Mouse (Mus musculus) neural tube, embryonic 15.5 days (tissue): ENCODE measurements at regions not wholly inside any gene's neighbourhood (a gene's known extent, or its start where the extent isn't known, plus 50 kb on each side); places are given as distances from the start of the nearest gene placed in this dataset.

Experiments
- ATAC-seq: fragments of 200-750 bp; cut with Nextera tagmentation; 2 replicates; pipeline ENCODE4 v1.8.0; 2017; ENCODE audit warnings: mild to moderate bottlenecking, moderate TSS enrichment, moderate library complexity; ENCODE audit not compliant: low FRiP score
- H3K27ac ChIP-seq: fragments of 300-500 bp; sonication (generic); replicated peaks from 2 replicates; pipeline ENCODE4 v1.5.1; 2015; ENCODE audit warnings: mild to moderate bottlenecking, inconsistent platforms
- H3K27me3 ChIP-seq: fragments of 300-500 bp; sonication (generic); replicated peaks from 2 replicates; pipeline ENCODE4 v1.6.1; 2015; ENCODE audit warnings: inconsistent platforms
- H3K36me3 ChIP-seq: fragments of 300-500 bp; sonication (generic); 2 replicates; pipeline ENCODE4 v1.6.1; 2015; ENCODE audit warnings: inconsistent platforms
- H3K4me1 ChIP-seq: fragments of 300-500 bp; sonication (generic); 2 replicates; pipeline ENCODE4 v1.6.1; 2015; ENCODE audit warnings: inconsistent platforms
- H3K4me2 ChIP-seq: fragments of 300-500 bp; sonication (generic); 2 replicates; pipeline ENCODE4 v1.6.1; 2015; ENCODE audit warnings: inconsistent platforms, mild to moderate bottlenecking, moderate library complexity
- H3K4me3 ChIP-seq: fragments of 300-500 bp; sonication (generic); replicated peaks from 2 replicates; pipeline ENCODE4 v1.5.1; 2015; ENCODE audit warnings: mild to moderate bottlenecking, inconsistent platforms
- H3K9ac ChIP-seq: fragments of 300-500 bp; sonication (generic); replicated peaks from 2 replicates; pipeline ENCODE4 v1.6.1; 2015; ENCODE audit warnings: mild to moderate bottlenecking, inconsistent platforms
- H3K9me3 ChIP-seq: fragments of 300-500 bp; sonication (generic); replicated peaks from 2 replicates; pipeline ENCODE4 v1.6.1; 2016; ENCODE audit warnings: inconsistent platforms
- WGBS: fragments of 180-500 bp; shearing (Covaris S2); methylation state at CpG from one replicate; pipeline ENCODE4 v1.1.7; 2015; ENCODE audit warnings: mixed read lengths; 5-methylcytosine and 5-hydroxymethylcytosine counted together

- H3K36me3 ChIP-seq: no peaks in the 10 kb centered on the region
- no peak overlapping the region for H3K4me2 ChIP-seq
- H3K4me1 ChIP-seq: peaks cover 13% of the 10 kb centered on the region; the same call in 1 of the 2 replicates
- whole genome bisulfite sequencing: 91% methylated on average over 4 of the region's 4 CpGs
- no peak overlapping the region for H3K9ac ChIP-seq
- no peaks in the 10 kb centered on the region for H3K27me3 ChIP-seq
- H3K27ac ChIP-seq: no peak overlapping the region
- H3K9me3 ChIP-seq: no peaks in the 10 kb centered on the region
- no peak overlapping the region for H3K4me3 ChIP-seq
- ATAC-seq: no peak
These were observed 55.9 kb upstream of the Fmod start for GRCm38 (mm10) chr1:133981185-133981584.

GRCm38 (mm10) chr1:133978271-133978988 lies 57.2 kb upstream of the Prelp start:
- H3K9ac ChIP-seq: no peak overlapping the region
- H3K27me3 ChIP-seq: no peaks in the 10 kb centered on the region
- H3K4me2 ChIP-seq: no peak overlapping the region
- 61% methylated on average over 11 of the region's 11 CpGs for WGBS
- H3K4me3 ChIP-seq: no peak overlapping the region
- peak overlapping the region; percentile 37; the same call in 1 of the 2 replicates for H3K27ac ChIP-seq
- H3K4me1 ChIP-seq: peaks cover 13% of the 10 kb centered on the region; the same call in 1 of the 2 replicates
- no peak for ATAC-seq
- no peaks in the 10 kb centered on the region for H3K9me3 ChIP-seq
- H3K36me3 ChIP-seq: no peaks in the 10 kb centered on the region

- H3K4me2 ChIP-seq: no peak overlapping the region
- 82% methylated on average over 7 of the region's 7 CpGs for WGBS
- no peak overlapping the region for H3K27ac ChIP-seq
- ATAC-seq: no peak
- H3K9me3 ChIP-seq: no peaks in the 10 kb centered on the region
- no peaks in the 10 kb centered on the region for H3K36me3 ChIP-seq
- no peak overlapping the region for H3K9ac ChIP-seq
- no peaks in the 10 kb centered on the region for H3K27me3 ChIP-seq
- no peak overlapping the region for H3K4me3 ChIP-seq
- peaks cover 13% of the 10 kb centered on the region; the same call in 1 of the 2 replicates for H3K4me1 ChIP-seq
These were observed 56.0 kb upstream of the Prelp start for GRCm38 (mm10) chr1:133977260-133977659.

- no peak overlapping the region for H3K4me2 ChIP-seq
- H3K9me3 ChIP-seq: no peaks in the 10 kb centered on the region
- peaks cover 12% of the 10 kb centered on the region; the same call in 1 of the 2 replicates for H3K4me1 ChIP-seq
- H3K27me3 ChIP-seq: no peaks in the 10 kb centered on the region
- 74% methylated on average over 2 of the region's 2 CpGs for WGBS
- no peaks in the 10 kb centered on the region for H3K36me3 ChIP-seq
- no peak overlapping the region for H3K4me3 ChIP-seq
- no peak for ATAC-seq
- H3K9ac ChIP-seq: no peak overlapping the region
- H3K27ac ChIP-seq: no peak overlapping the region
These were observed 52.6 kb upstream of the Prelp start for GRCm38 (mm10) chr1:133973801-133974200.

GRCm38 (mm10) chr1:133971290-133971689 lies 50.1 kb upstream of the Prelp start:
- Histone ChIP-seq H3K4me3 (no peak overlapping the region), H3K4me1 (no peaks in the 10 kb centered on the region), H3K9me3 (no peaks in the 10 kb centered on the region), H3K4me2 (no peak overlapping the region), H3K27ac (no peak overlapping the region), H3K9ac (no peak overlapping the region), H3K27me3 (no peaks in the 10 kb centered on the region), H3K36me3 (no peaks in the 10 kb centered on the region)
- ATAC-seq: no peak
- WGBS: 78% methylated on average over 3 of the region's 3 CpGs
